Mouse (Mus musculus) bone marrow macrophage, adult 2 months (primary cell): ENCODE results near the gene Slc5a2.

Source experiments
- CTCF ChIP-seq: IDR thresholded peaks from 2 replicates; pipeline ENCODE4 v1.5.1; 2012; ENCODE audit warnings: low read depth, mild to moderate bottlenecking, low read length, moderate library complexity
- POLR2A ChIP-seq: IDR thresholded peaks from 2 replicates; pipeline ENCODE4 v1.6.1; 2012; ENCODE audit warnings: mild to moderate bottlenecking, low read depth, low read length, borderline replicate concordance

- TF ChIP-seq POLR2A (no peak), CTCF (no peak)
Measured at GRCm38 (mm10) chr7:128236426-128236825, 29.0 kb upstream of the Slc5a2 start.
